Mouse (Mus musculus): ENCODE results near the gene Hspa12b.
"Not testable (repeated sequence)": the region's sequence is repeated elsewhere in the genome, so short reads cannot be mapped to it uniquely, and the experiment has no call there.

Hspa12b gene

DNA sequence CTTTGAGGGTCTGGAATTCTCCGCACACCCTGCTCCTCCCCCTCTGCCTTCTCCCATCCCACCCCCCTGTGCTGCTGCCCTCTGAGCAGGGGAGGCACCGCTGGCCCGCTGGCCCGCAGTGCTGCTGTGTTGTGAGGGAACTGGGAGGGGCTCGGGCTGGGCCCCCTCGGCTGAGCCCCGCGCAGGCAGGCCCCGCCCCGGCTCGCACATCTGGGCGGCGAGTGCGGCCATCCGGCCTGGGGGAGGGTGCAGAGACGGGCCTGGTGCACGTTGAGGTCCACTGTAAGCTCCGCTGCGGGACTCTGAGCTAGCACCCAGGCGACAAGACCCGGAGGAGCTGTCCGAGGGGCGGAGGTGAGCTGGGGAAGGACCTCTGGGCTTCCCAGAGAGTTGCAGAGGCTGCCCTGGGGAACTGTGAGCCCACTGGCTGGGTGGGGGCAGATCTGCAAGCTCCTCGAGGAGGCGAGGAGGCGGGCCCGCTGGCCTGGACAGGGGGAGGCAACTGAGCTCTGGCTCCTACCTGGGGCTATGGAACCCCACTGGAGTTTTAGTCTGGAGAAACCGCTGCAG lies at the start of gene Hspa12b:
Gene Hspa12b, plus strand, starts transcription at position 120 of the 570 bp plus-strand sequence.
- no peak for DNase-seq (ENCODE audit: low read depth, low spot score)

DNA sequence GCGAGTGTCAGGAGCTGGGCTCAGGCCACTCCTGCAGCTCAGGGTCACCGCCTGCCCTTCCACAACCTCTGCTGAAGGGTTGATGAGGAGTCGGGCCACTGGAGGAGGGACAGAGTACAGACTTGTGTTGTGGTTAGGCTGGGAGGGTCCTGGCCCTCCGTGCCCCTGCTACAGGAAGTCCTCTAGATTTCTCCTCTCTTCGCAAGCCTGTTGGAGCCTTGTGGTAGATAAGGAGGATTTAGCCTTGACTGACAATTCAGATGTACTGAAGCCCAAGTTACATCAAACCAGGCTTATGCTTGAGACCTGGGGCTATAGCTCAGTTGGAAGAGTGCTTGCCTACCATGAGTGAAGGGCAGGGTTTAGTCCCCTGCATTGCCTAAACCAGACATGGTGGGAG lies 46.6 kb upstream of the Hspa12b start:
- DNase-seq (ENCODE audit: low read depth, low spot score), result no peak

DNA sequence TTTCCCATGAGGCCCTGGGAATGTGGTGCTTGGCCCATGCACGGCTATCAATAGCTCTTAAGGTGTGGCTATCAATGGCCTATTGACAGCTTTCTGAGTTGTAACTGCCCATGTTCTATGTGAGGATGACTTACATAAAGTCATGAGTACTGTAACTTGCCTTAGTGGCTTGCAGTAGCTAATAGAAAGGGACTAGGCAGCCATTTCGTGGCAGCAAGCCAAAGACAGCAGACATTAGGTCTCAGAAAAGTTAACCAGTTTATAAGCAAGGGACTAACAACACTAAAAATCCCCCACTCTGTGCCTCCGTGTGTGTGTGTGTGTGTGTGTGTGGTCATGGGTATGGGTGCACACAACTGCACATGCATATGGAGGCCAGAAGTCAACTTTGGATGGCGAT lies 42.9 kb upstream of the Hspa12b start:
- DNase-seq (ENCODE audit: low read depth, low spot score), result no peak

DNA sequence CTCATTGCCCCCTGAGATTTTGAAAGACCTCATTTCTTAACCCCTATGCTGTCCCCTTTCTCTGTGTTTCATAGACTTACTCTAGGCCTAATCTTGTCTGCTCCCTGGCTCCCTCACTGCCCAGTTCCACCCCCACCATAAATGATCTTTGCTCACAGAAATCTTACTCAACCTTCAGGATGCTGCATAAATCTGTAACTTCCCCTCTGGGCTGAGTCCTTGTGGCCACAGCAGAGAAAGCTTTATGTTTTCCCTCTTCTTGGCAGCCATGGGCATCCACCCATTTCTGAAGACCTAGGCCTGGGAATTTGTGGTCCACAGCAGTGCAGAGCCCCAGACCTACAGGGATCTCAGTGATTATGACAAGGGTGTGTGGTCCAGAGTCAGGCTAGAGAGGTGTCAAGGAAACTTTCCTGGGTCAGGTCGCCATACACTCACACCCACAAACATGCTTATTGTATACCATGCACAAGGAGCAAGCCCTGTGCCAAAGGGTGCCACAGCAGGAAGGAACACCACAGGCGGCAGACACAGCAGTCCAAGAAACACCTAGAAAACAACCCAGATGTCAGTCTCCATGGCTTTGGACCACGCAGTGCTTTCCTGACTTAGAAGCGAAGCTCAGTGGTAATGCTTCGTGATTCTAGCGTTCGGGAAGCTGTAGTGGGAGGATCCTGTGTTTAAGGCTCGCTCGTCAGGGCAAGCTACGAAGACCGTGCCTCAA lies 40.3 kb upstream of the Hspa12b start, which contains the start of gene Siglec1:
Gene Siglec1, minus strand, starts transcription at position 99 of the 724 bp plus-strand sequence.
- DNase-seq (ENCODE audit: low read depth, low spot score), result no peak

DNA sequence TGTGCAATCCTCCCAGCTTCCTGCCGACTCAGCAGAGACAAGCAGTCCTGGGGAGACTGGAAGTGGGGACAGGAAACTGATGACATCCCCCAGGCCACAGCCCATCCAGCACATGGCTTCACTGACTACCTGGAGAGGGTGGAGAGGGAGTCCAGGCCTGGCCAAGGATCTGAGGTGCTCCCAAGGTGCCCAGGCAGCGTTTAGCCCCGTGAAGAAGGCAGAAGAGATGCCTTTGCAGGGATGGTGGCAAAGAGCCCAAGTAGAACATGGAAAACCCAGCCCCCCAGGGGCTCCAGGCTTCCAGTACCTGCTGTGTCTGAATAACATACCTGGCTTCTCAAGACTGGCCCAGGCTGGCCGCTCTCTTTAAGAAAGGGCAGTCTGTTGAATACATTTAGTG lies 38.5 kb upstream of the Hspa12b start:
- DNase-seq (ENCODE audit: low read depth, low spot score), result no peak

DNA sequence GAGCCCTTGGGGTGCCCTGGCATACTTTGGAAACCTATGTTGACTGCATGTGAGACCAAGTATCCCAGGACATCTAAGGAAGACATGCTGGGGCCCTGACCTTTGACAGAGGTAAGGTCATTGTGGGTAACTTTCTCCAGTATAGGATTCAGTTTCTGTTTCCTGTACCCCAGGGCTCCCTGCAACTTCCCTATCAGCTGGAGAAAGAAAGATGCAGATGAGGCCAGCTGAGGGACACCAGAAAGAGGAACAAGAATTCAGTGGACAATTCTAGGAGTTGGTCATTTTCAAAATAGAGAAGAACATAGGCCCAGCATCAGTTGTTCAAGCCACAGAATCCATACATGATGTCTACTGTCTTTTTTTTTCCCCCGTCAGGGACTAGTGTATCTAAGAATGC lies 37.4 kb upstream of the Hspa12b start:
- DNase-seq (ENCODE audit: low read depth, low spot score), result no peak

DNA sequence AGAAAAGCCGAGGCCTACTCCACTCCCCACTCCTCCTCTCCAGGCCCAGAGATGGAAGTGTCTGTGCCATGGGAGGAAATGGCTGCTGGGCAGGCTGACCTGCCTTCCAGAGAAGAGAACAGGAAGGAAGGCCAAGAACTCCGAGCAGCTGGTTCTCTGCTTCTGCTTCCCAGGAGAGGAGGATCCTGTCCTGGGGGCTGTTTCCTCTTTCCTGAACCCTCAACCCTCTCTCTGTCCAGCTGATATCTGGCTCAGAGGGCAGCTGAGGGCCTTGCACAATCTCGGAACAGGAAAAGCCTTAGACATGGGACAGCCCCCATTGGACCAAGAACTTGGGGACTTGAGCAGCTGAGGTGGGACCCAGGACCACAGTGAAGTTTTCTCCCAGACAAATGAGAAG lies 36.2 kb upstream of the Hspa12b start:
- DNase-seq (ENCODE audit: low read depth, low spot score), result no peak

DNA sequence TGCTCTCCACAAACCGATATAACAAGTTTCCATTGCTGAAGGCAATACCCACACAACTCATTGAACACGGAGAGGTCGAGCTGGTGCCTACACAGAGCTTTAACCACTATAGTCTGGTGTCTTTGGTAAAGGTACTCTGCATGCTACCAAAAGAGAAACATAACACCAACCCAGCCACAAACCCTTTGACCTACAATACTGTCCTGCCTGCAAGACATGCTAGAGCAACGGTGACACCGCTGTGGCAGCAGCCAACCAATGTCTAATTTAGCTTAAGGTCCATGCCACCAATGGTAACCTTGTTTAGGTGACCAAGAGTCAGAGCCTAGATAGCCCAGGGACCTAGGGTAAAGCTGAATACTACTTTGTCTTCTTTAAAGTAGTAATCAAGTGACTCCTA lies 33.5 kb upstream of the Hspa12b start:
- DNase-seq (ENCODE audit: low read depth, low spot score), result no peak

DNA sequence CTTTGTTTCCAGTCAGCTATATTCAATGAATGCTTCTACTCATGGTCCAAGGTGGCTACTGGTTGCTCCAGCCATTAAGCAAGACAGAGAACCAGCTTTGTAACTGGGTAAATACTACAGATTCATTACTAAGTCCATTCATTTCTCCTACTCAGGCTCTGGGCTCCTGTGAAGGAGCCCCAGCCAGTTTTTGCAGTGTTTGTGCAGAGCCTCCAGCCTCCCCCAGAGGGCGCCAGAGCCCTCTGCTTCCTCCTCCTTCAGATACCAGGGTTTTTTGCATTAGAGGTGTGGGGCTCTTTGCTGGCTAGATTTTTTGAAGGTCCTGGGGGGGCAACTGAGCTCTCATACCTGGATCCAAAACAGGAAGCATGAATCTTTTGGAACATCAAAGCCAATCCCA lies 32.3 kb upstream of the Hspa12b start:
- DNase-seq (ENCODE audit: low read depth, low spot score), result peak; percentile 74

DNA sequence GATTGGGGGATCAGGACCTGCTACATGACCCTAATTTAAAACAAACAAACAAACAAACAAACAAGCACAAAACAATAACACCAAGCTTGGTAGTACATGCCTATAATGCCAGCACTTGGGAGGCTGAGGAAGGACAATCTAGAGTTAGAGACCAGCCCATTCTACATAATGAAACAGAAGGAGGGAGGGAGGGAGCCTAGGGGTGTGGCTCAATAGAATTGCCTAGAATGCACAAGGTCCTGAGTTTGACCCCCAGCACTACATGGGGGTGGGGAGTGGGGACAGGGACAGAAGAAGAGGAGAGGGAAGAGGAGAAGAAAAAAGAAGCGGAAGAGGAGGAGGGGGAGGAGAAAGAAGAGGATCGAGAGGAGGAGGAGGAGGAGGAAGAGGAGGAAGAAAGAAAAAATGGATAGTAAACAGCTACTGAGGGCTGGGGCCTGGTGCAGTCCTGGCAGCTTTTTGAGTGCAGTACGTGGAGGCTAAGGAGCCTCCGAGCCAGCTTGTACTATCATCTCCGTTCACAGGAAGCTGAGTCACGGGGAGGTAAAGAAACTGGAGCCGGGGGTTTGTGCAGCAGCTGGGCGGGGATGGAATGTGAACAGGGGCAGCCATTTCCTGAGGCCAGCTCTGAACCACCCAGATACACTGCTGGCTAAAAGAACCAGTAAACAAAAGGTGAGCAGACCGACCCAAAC lies 30.8 kb upstream of the Hspa12b start:
- peak; percentile 93 for DNase-seq (ENCODE audit: low read depth, low spot score)

DNA sequence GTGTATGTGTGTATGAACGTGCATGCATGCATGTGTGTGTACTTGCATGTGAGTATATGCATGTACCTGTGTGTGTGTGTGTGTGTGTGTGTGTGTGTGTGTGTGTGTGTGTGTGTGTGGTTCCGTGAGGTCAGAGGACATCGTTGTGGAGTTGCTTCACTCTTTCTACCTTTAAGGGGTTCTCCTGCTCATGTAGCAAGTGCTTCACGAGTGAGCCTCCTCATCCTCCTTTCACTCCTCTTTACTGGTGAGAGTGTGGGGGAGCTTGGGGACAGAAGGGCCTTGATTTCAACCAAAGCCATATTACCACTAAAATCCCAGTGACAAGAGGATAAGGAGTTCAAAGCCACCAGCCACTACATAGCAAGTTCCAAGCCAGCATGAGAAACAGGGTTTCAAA lies 30.0 kb upstream of the Hspa12b start:
- DNase-seq (ENCODE audit: low read depth, low spot score), result peak; percentile 15

DNA sequence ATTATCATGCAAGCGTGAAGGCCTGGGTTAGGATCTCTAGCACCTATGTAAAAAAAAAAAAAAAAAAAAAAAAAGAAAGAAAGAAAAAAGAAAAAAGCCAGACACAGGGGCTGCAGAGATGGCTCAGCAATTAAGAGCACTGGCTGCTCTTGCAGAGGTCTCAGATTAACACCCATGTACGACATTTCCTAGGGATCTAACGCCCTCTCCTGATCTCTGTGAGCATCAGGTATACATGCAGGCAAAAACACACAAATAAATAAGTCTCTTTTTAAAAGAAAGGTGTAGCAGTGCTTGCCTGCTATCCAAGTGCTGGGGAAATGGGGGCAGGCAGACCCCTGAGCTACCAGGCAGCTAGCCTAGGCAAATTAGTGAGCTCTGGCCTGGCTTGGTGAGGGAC lies 25.6 kb upstream of the Hspa12b start:
- DNase-seq (ENCODE audit: low read depth, low spot score), result no peak

DNA sequence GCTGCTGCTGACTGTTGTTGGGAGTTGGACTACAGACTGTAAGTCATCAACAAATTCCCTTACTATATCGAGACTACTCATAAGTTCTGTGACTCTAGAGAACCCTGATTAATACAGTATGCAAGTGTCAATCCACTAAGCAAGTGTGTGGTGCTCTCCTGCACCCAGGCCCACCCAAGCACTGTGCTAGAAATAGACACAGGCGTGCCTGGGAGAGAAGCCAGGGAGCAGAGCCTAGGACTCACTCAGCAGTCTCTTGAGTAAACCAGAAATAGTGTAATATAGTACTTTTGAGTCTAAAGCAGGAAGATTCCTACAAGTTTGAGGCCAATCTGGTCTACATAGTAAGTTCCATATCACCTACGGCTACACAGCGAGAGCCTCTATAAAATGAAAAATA lies 23.1 kb upstream of the Hspa12b start:
- DNase-seq (ENCODE audit: low read depth, low spot score), result no peak

DNA sequence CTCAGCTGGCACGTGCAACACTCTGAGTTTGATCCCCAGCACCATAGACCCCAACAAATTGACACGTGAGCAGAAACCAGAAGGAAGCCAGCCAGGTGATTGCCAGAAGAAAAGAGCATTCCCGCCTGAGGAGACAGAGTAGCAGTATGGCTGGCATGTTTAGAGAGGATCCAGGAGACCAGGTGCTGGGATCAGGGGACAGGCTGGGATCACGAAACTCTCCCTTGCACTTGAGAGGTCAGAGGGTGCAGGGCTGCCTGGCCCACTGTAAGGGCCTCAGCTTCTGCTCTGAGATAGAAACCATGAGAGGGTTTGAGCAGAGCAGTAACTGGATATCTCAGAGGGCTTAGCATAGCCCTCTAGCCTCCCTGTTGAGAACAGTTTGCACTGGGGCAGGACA lies 22.0 kb upstream of the Hspa12b start:
- not testable (repeated sequence) for DNase-seq (ENCODE audit: low read depth, low spot score)

DNA sequence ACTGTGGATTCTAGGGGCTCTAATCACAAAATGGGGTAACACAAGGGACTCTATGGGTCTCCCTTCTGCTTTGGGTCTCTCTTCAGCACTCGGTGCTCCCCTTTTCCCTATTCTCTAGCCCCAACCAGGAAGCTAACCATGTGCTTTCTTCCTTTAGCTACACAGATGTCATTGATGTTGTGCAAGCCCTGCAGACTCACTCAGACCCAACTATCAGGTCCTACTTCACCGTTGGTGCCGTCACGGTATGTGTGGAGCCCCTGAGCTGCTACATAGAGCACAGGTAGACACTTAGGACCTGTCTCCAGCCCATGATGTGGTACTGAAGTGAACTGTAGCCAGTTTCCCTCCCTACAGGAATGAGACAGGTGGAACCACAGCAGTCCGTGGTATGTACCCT lies 21.1 kb upstream of the Hspa12b start:
- DNase-seq (ENCODE audit: low read depth, low spot score), result no peak

DNA sequence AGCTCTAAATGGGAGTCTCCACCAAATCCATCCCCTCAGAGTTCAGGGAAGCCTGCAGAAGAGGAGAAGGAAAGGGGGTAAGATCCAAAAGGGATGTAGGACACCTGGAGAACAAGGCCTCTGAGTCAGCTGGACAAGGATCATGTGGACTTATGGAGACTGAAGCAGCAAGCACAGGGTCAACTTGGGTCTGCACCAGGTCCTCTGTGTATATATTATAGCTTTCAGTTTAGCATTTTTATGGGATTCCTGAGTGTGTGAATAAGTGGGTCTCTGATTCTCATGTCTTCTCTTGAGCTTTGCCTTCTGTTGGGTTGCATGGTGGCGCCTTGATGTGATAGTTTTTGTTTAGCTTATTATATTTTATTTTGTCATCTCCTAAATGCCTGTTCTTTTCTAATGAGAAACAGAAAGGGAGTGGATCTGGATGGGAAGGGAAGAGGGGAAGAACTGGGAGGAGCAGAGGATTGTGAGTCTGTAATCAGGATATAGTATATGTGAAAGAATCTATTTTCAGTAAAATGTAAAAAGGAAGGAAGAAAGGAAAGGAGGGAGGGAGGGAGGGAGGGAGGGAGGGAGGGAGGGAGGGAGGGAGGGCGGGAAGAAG lies 8.0 kb upstream of the Hspa12b start:
- no peak for DNase-seq (ENCODE audit: low read depth, low spot score)

DNA sequence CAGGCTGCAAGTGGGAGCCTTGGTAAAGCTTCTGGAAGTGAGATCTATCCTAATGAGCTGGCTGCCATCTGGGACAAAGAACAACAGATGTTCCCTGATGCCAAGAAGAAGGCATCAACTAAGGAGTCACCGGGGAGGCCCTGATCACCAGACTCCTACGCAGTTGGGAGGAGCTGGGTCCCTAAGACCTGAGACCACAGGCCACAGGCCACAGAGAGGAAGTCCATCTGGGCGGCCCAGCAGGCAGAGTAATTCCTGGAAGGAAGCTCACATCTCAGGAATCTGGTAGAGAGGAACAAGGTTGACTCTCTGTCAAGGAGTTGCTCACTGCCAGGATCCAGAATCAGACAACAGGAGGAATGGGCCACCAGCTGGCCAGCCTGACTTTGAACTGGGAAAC lies 2.9 kb upstream of the Hspa12b start:
- DNase-seq (ENCODE audit: low read depth, low spot score), result no peak

DNA sequence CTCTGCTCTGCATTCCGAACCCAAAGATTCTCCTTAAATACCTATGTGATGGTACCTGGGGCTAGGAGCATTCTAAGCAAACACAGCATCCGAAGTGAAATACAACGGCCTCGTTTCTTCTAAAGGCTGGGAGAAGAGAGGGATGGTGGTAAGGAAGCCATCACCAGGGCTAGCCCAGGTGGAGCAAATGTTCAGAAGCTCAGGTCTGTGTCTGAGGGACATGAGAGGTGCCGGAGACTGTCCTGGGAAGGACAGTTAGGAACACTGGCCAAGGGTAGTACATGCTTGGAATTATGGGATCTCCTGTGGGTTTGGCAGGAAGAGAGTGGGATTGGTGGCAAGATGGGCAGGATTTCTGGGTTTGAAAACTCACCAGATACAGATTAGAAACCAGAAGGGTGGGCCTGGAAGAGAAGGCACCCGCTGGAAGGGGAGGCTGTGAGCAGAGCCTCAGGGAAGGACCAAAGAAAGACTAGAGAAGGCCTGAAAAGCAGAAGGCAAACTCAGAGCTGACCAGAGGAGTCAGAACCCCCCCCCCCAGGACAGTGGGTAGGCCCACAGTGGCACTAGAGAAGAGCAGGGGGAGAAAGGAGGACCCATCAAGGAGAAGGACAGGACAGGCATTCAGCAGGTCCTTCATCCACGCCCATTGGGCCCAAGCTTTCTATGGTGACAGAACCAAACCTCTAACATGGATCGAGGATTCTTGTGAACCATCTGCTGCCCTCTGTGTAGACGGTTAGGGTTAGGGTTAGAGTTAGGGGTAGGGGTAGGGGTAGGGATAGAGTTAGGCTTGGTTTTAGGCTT lies 1.7 kb upstream of the Hspa12b start:
- no peak for DNase-seq (ENCODE audit: low read depth, low spot score)

DNA sequence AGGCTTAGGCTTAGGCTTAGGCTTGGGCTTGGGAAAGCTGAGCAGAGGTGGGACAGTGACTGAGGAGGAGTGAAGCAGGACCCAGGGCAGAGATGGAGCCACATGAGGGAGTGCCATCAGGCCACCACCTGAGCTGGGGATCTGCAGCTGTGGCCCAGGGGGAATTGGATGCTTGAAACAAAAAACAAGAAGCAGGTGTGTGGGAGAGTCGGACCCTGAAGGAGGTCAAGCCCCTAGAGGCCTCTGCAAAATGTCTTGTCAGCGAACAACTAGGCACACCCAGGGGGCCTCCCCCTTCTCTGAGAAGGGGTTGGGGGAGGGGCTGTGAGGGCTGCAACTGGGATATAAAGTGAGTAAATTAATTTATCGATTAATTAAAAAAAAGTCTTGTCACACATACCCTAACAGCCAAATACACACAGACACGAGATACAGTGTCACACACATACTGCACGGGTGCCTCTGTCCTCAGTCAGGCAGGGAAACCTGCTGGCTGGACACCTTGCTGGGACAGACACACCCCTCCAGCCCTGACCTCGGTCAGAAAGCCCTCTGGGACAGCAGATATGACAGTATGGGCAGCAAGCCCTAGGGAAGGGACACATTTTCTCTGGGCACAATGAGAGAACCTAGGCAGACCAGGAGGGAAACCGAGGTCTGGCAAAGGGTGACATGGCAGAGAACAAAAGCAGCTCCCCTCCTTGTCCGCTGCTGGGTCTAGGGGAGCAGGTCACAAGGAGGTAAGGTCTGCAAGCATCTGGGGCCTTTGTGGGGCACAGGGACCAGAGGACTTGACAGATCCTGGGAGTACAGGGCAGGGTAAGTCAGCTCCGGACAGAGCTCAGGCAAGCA lies 890 bp upstream of the Hspa12b start:
- no peak for DNase-seq (ENCODE audit: low read depth, low spot score)

DNA sequence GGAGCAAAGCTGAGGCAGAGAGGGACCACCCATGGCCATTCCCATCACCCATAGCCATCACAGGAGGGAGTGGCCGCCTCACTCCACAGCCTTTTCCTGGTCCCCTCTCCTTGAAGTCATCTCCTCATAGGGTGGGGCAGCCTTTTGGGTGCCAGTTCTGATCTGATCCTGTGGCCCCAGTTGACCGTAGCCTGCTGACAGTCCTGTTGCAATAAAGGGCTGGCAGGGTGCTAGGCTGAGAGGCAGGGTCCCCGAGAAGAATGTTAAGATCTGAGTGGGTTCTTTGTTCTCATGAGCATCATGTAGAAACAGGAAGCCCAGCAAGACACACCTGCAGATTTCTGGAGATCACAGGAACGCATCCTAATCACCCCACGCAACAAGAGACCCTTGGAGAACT lies 1.1 kb downstream of the Hspa12b start:
- no peak for DNase-seq (ENCODE audit: low read depth, low spot score)

DNA sequence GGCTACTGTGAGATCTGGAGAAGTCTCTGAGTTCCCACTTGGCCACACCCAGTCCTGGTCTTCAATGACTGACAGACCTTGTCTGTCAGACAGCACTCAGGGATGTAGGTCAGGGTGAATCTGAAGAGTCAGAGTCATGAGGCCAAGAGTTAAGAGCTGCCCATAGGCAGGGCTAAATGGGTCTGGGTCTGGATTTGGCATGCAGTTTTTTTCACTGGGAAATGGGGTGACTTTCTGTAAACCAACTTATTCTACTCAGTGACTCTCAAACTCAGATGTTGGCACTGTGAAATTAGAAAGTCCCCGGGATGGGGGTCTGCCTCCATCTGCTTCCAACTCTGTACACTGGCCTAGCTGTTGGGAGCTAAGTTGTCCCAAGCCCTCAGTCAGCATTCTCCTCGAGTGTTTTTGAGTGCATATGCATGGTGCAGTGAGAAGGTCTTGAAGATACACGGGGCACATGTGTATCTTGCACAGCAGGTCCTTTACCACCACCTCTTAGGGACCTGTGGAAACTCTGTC lies 1.6 kb downstream of the Hspa12b start:
- DNase-seq (ENCODE audit: low read depth, low spot score), result no peak
